Mouse (Mus musculus) stomach, postnatal 0 days (tissue): ENCODE measurements at regions not wholly inside any gene's neighbourhood (a gene's known extent, or its start where the extent isn't known, plus 50 kb on each side); places are given as distances from the start of the nearest gene placed in this dataset.

Source experiments
- ATAC-seq: fragments of 200-750 bp; cut with Nextera tagmentation; 2 replicates; pipeline ENCODE4 v1.8.0; 2017; ENCODE audit not compliant: low FRiP score, low TSS enrichment
- DNase-seq: peaks from one replicate; pipeline ENCODE4 v3.0.0-alpha.2; 2016; ENCODE audit warnings: low spot score
- H3K27ac ChIP-seq: fragments of 300-500 bp; sonication (generic); replicated peaks from 2 replicates; pipeline ENCODE4 v1.5.1; 2014; ENCODE audit warnings: mild to moderate bottlenecking, control low read depth
- H3K27me3 ChIP-seq: fragments of 300-500 bp; sonication (generic); 2 replicates; pipeline ENCODE4 v1.6.1; 2014; ENCODE audit warnings: low read length; ENCODE audit not compliant: control insufficient read depth, insufficient read depth
- H3K36me3 ChIP-seq: fragments of 300-500 bp; sonication (generic); 2 replicates; pipeline ENCODE4 v1.6.1; 2014; ENCODE audit warnings: low read length, mixed read lengths; ENCODE audit not compliant: control insufficient read depth, insufficient read depth
- H3K4me1 ChIP-seq: fragments of 300-500 bp; sonication (generic); replicated peaks from 2 replicates; pipeline ENCODE4 v1.6.1; 2014; ENCODE audit warnings: antibody characterized with exemption; ENCODE audit not compliant: control insufficient read depth, insufficient read depth
- H3K4me2 ChIP-seq: fragments of 300-500 bp; sonication (generic); replicated peaks from 2 replicates; pipeline ENCODE4 v1.6.1; 2014; ENCODE audit warnings: low read depth, mild to moderate bottlenecking, control low read depth, moderate library complexity
- H3K4me3 ChIP-seq: fragments of 300-500 bp; sonication (generic); 2 replicates; pipeline ENCODE4 v1.5.1; 2014; ENCODE audit warnings: low read depth, low read length, control low read depth
- H3K9ac ChIP-seq: fragments of 300-500 bp; sonication (generic); 2 replicates; pipeline ENCODE4 v1.6.1; 2014; ENCODE audit warnings: mild to moderate bottlenecking, low read length, control low read depth, mixed read lengths
- H3K9me3 ChIP-seq: fragments of 300-500 bp; sonication (generic); 2 replicates; pipeline ENCODE4 v1.6.1; 2016; ENCODE audit warnings: low read length; ENCODE audit not compliant: control insufficient read depth
- CTCF ChIP-seq: IDR thresholded peaks from 2 replicates; pipeline ENCODE4 v1.5.1; 2016; ENCODE audit warnings: antibody characterized with exemption, low read depth, mild to moderate bottlenecking, moderate library complexity
- EP300 ChIP-seq: optimal IDR thresholded peaks from 2 replicates; pipeline ENCODE3; 2016; ENCODE audit warnings: antibody characterized with exemption
- WGBS: fragments of 180-500 bp; shearing (Covaris S2); extraction: QIAGEN DNeasy Blood & Tissue Kit; methylation state at CpG from one replicate; pipeline ENCODE4 v1.1.7; 2014; 5-methylcytosine and 5-hydroxymethylcytosine counted together

- H3K36me3 ChIP-seq: no peaks in the 10 kb centered on the region
- no peaks in the 10 kb centered on the region for H3K9me3 ChIP-seq
- H3K27me3 ChIP-seq: no peaks in the 10 kb centered on the region
- DNase-seq: no peak
- H3K4me2 ChIP-seq: no peak overlapping the region
- 40% methylated on average over 1 of the region's 1 CpGs for WGBS
- no peaks in the 10 kb centered on the region for H3K4me1 ChIP-seq
- no peak overlapping the region for H3K9ac ChIP-seq
- ATAC-seq: no peak
- H3K4me3 ChIP-seq: no peak overlapping the region
- TF ChIP-seq CTCF (no peak), EP300 (no peak)
- no peak overlapping the region for H3K27ac ChIP-seq
Observed at GRCm38 (mm10) chr7:71264115-71264514, 87.2 kb downstream of the Gm10295 start.

DNA sequence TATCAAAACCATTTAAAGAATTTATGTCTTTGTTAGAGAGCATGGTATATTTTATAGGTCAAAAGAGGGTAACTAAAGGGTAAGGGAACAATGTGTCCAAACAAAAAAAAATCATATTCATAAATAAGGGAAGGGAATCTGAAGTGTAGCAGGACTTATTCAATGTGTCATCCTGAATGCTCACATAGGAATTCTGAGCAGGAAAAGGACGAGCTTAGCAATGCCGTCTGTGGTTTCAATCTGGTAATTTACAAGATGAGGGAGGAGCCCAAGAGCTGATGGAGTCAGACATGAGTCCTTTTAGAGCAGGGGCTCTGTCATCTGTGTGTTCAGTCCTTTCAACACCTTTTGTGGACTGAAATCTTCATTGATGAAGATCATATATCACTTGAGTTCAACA, 101.6 kb downstream of the Gm10295 start:
- H3K4me1 ChIP-seq: no peaks in the 10 kb centered on the region
- H3K27me3 ChIP-seq: no peaks in the 10 kb centered on the region
- no peaks in the 10 kb centered on the region for H3K9me3 ChIP-seq
- DNase-seq: no peak
- ATAC-seq: no peak
- 62% methylated on average over 2 of the region's 2 CpGs for WGBS
- H3K4me2 ChIP-seq: no peak overlapping the region
- H3K9ac ChIP-seq: no peak overlapping the region
- TF ChIP-seq CTCF: no peak
- TF ChIP-seq EP300: no peak
- no peak overlapping the region for H3K27ac ChIP-seq
- H3K36me3 ChIP-seq: no peaks in the 10 kb centered on the region
- no peak overlapping the region for H3K4me3 ChIP-seq

GRCm38 (mm10) chr7:71249216-71249615, 102.1 kb downstream of the Gm10295 start:
- no peak overlapping the region for H3K4me2 ChIP-seq
- WGBS: 40% methylated on average over 5 of the region's 5 CpGs
- H3K27me3 ChIP-seq: no peaks in the 10 kb centered on the region
- H3K4me1 ChIP-seq: no peaks in the 10 kb centered on the region
- ATAC-seq (no peak), DNase-seq (no peak)
- no peaks in the 10 kb centered on the region for H3K36me3 ChIP-seq
- no peak overlapping the region for H3K9ac ChIP-seq
- H3K4me3 ChIP-seq: no peak overlapping the region
- no peaks in the 10 kb centered on the region for H3K9me3 ChIP-seq
- TF ChIP-seq EP300: no peak
- TF ChIP-seq CTCF: no peak
- H3K27ac ChIP-seq: no peak overlapping the region

DNA sequence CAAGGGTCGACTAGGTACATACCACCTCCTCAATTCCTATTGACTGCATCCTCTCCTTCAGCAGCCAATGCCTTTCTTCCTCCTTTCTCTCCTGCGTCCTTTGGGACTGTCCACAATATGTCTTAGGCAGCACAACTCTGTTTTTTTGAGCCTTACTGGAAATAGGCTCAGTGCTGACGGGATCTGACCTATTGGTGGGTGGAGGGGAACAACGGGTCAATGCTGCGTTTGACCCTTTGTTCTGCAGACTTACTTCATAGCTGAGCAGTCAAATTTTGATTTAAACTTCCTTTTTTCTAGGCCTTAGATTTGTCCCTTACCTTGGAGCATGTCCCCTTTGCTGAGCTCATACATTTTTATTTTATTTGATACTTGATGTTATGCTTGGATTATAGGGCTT, 103.4 kb downstream of the Gm10295 start:
- Histone ChIP-seq H3K4me2 (no peak overlapping the region), H3K36me3 (no peaks in the 10 kb centered on the region), H3K27me3 (no peaks in the 10 kb centered on the region), H3K4me3 (no peak overlapping the region), H3K9me3 (no peaks in the 10 kb centered on the region), H3K27ac (no peak overlapping the region), H3K9ac (no peak overlapping the region), H3K4me1 (no peaks in the 10 kb centered on the region)
- ATAC-seq (no peak), DNase-seq (no peak)
- WGBS: 69% methylated on average over 5 of the region's 5 CpGs
- TF ChIP-seq CTCF (no peak), EP300 (no peak)

DNA sequence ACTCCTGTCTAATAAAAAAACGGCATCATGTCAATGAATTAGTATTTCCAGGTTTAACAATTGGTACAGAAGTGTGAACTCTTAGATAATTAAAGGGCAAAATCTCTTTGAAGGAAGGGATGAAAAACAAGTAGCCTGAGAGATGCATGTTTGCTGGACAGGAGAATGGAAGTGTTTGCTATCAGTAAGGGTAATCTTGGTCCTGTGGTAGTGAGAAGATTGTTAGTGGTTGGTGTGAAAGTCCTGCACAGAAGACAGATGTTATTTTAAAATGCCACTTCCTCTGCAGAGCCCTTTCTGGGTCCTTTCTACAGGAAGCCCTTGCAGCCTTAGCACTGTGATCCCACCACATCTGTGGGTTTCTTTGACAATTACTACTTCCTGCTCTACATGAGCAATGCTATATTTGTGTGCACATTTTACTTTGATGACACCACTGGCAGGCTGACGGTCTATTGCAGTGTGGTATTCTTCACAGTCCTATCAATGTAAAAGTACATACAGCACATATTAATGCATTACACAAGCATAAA, 108.8 kb downstream of the Gm10295 start:
- Histone ChIP-seq H3K9ac (no peak overlapping the region), H3K27me3 (no peaks in the 10 kb centered on the region), H3K27ac (no peak overlapping the region), H3K9me3 (no peaks in the 10 kb centered on the region), H3K4me2 (no peak overlapping the region), H3K4me1 (no peaks in the 10 kb centered on the region), H3K36me3 (no peaks in the 10 kb centered on the region), H3K4me3 (no peak overlapping the region)
- 82% methylated on average over 2 of the region's 2 CpGs for WGBS
- ATAC-seq (no peak), DNase-seq (no peak)
- TF ChIP-seq CTCF (no peak), EP300 (no peak)

- Histone ChIP-seq H3K27me3 (no peaks in the 10 kb centered on the region), H3K9me3 (no peaks in the 10 kb centered on the region), H3K4me3 (no peak overlapping the region), H3K4me1 (no peaks in the 10 kb centered on the region), H3K4me2 (no peak overlapping the region), H3K36me3 (no peaks in the 10 kb centered on the region), H3K27ac (no peak overlapping the region), H3K9ac (no peak overlapping the region)
- ATAC-seq (no peak), DNase-seq (no peak)
- WGBS: 80% methylated on average over 3 of the region's 3 CpGs
- TF ChIP-seq EP300: no peak
- TF ChIP-seq CTCF: no peak
Observed at GRCm38 (mm10) chr7:71239207-71239606, 112.1 kb downstream of the Gm10295 start.
